Mouse (Mus musculus) lung, postnatal 0 days (tissue): ENCODE results near the gene Inpp5e.

ENCODE experiments used
- CTCF ChIP-seq: IDR thresholded peaks from 2 replicates; pipeline ENCODE4 v1.5.1; 2016; ENCODE audit warnings: antibody characterized with exemption, mild to moderate bottlenecking
- EP300 ChIP-seq: IDR thresholded peaks from 2 replicates; pipeline ENCODE4 v1.6.1; 2016; ENCODE audit warnings: antibody characterized with exemption, mild to moderate bottlenecking, control low read depth

GRCm38 (mm10) chr2:26449121-26450060 is 40.4 kb upstream of the Inpp5e start:
- TF ChIP-seq CTCF (peak; percentile 86), EP300 (no peak)
